Mouse (Mus musculus): ENCODE measurements around the gene Fam25c. TPM values are rescaled to one million over a fixed set of nuclear protein-coding genes. Genes with fewer than 3 reads are reported as not detected.
"Not testable (repeated sequence)": the region's sequence is repeated elsewhere in the genome, so short reads cannot be mapped to it uniquely, and the experiment has no call there.

Fam25c gene
- polyA plus RNA-seq, 1 experiment from 2014 or later, result not detected

- Histone ChIP-seq H3K4me2 (replicated peaks) (no peak overlapping the region), H3K27me3 (ENCODE audit: control insufficient read depth, insufficient read depth, low read length) (no peaks in the 10 kb centered on the region), H3K27ac (no peak overlapping the region), H3K4me3 (replicated peaks; ENCODE audit: low read length) (no peak overlapping the region), H3K9me3 (ENCODE audit: control insufficient read depth, low read length) (no peaks in the 10 kb centered on the region), H3K9ac (no peak overlapping the region), H3K36me3 (replicated peaks; ENCODE audit: control insufficient read depth, insufficient read depth) (no peaks in the 10 kb centered on the region), H3K4me1 (replicated peaks; ENCODE audit: control insufficient read depth, insufficient read depth, low read length) (peaks cover 5% of the 10 kb centered on the region; the same call in 1 of the 2 replicates)
- no peak for DNase-seq (ENCODE audit: low spot score)
- WGBS, result 73% methylated on average over 2 of the region's 2 CpGs
- ATAC-seq (ENCODE audit: low FRiP score), result no peak
Measured at GRCm38 (mm10) chr14:34371763-34372162, 16.5 kb upstream of the Fam25c start.

DNA sequence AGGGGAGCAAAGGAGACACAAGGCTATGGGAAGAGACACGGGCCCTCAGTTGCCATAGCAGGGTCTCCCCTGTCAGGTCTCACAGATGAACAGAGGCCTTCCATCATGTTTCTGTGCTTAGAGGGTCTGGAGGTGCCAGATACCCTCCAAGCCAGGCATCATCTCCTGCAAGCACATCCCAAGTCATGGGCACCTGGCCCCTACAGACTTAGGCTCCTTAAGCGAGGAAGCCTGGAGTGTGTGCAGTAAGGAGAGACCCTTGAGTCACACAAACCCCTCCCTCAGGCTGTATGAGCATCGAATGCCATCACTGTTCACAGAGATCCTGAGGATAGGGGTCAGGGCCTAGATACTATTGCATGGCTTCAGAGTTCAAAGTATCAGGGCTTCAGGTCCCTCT lies 15.7 kb upstream of the Fam25c start:
- Histone ChIP-seq H3K36me3 (replicated peaks; ENCODE audit: control insufficient read depth, insufficient read depth) (no peaks in the 10 kb centered on the region), H3K4me2 (replicated peaks) (no peak overlapping the region), H3K9ac (no peak overlapping the region), H3K27me3 (ENCODE audit: control insufficient read depth, insufficient read depth, low read length) (no peaks in the 10 kb centered on the region), H3K4me3 (replicated peaks; ENCODE audit: low read length) (no peak overlapping the region), H3K27ac (no peak overlapping the region), H3K4me1 (replicated peaks; ENCODE audit: control insufficient read depth, insufficient read depth, low read length) (peaks cover 5% of the 10 kb centered on the region; the same call in 1 of the 2 replicates), H3K9me3 (ENCODE audit: control insufficient read depth, low read length) (no peaks in the 10 kb centered on the region)
- DNase-seq (ENCODE audit: low spot score), result no peak
- ATAC-seq (ENCODE audit: low FRiP score), result no peak
- 88% methylated on average over 3 of the region's 3 CpGs for WGBS

- WGBS, result 63% methylated on average over 3 of the region's 3 CpGs
- no peak for ATAC-seq (ENCODE audit: low FRiP score)
- H3K4me1 ChIP-seq (replicated peaks; ENCODE audit: control insufficient read depth, insufficient read depth, low read length), result peaks cover 5% of the 10 kb centered on the region; the same call in 1 of the 2 replicates
Measured at GRCm38 (mm10) chr14:34370203-34370602, 15.0 kb upstream of the Fam25c start.

GRCm38 (mm10) chr14:34365147-34365507 lies 9.9 kb upstream of the Fam25c start:
- Histone ChIP-seq H3K27ac (no peak overlapping the region), H3K36me3 (replicated peaks; ENCODE audit: control insufficient read depth, insufficient read depth) (no peaks in the 10 kb centered on the region), H3K9me3 (ENCODE audit: control insufficient read depth, low read length) (no peaks in the 10 kb centered on the region), H3K9ac (no peak overlapping the region), H3K4me1 (replicated peaks; ENCODE audit: control insufficient read depth, insufficient read depth, low read length) (peaks cover 11% of the 10 kb centered on the region; the same call in 1 of the 2 replicates), H3K27me3 (ENCODE audit: control insufficient read depth, insufficient read depth, low read length) (peaks cover 4% of the 10 kb centered on the region; the same call in 1 of the 2 replicates), H3K4me3 (replicated peaks; ENCODE audit: low read length) (no peak overlapping the region), H3K4me2 (replicated peaks) (no peak overlapping the region)
- no peak for DNase-seq (ENCODE audit: low spot score)
- 88% methylated on average over 2 of the region's 2 CpGs for WGBS
- no peak for ATAC-seq (ENCODE audit: low FRiP score)

More at GRCm38 (mm10) chr14:34370203-34370602, 15.0 kb upstream of the Fam25c start:
- H3K27ac ChIP-seq, result no peak overlapping the region
- no peaks in the 10 kb centered on the region for H3K36me3 ChIP-seq (replicated peaks; ENCODE audit: control insufficient read depth, insufficient read depth)
- peak; percentile 20 for DNase-seq (ENCODE audit: low spot score)
- no peak overlapping the region for H3K9ac ChIP-seq
- no peak overlapping the region for H3K4me2 ChIP-seq (replicated peaks)
- no peak overlapping the region for H3K4me3 ChIP-seq (replicated peaks; ENCODE audit: low read length)
- H3K9me3 ChIP-seq (ENCODE audit: control insufficient read depth, low read length), result no peaks in the 10 kb centered on the region
- H3K27me3 ChIP-seq (ENCODE audit: control insufficient read depth, insufficient read depth, low read length), result no peaks in the 10 kb centered on the region

GRCm38 (mm10) chr14:34364254-34365146 lies 9.3 kb upstream of the Fam25c start:
- H3K4me2 ChIP-seq (replicated peaks), result peak overlapping the region; percentile 68
- not testable (repeated sequence) for H3K27me3 ChIP-seq (ENCODE audit: control insufficient read depth, insufficient read depth, low read length); DNase-seq (ENCODE audit: low spot score); H3K9me3 ChIP-seq (ENCODE audit: control insufficient read depth, low read length); H3K36me3 ChIP-seq (replicated peaks; ENCODE audit: control insufficient read depth, insufficient read depth); H3K27ac ChIP-seq; ATAC-seq (ENCODE audit: low FRiP score)
- peak overlapping the region; percentile 37 for H3K4me3 ChIP-seq (replicated peaks; ENCODE audit: low read length)
- peak overlapping the region; percentile 56 for H3K9ac ChIP-seq
- WGBS, result 73% methylated on average over 15 of the region's 15 CpGs
- H3K4me1 ChIP-seq (replicated peaks; ENCODE audit: control insufficient read depth, insufficient read depth, low read length), result peaks cover 11% of the 10 kb centered on the region; the same call in 1 of the 2 replicates

GRCm38 (mm10) chr14:34363490-34364253 lies 8.4 kb upstream of the Fam25c start:
- Histone ChIP-seq H3K36me3 (replicated peaks; ENCODE audit: control insufficient read depth, insufficient read depth) (no peaks in the 10 kb centered on the region), H3K27me3 (ENCODE audit: control insufficient read depth, insufficient read depth, low read length) (peaks cover 4% of the 10 kb centered on the region; the same call in 1 of the 2 replicates), H3K4me3 (replicated peaks; ENCODE audit: low read length) (peak overlapping the region; percentile 37), H3K4me1 (replicated peaks; ENCODE audit: control insufficient read depth, insufficient read depth, low read length) (peaks cover 11% of the 10 kb centered on the region; the same call in 1 of the 2 replicates), H3K9ac (peak overlapping the region; percentile 56), H3K4me2 (replicated peaks) (peak overlapping the region; percentile 68), H3K9me3 (ENCODE audit: control insufficient read depth, low read length) (no peaks in the 10 kb centered on the region), H3K27ac (peak overlapping the region; percentile 38; the same call in 1 of the 2 replicates)
- peak; percentile 72 for ATAC-seq (ENCODE audit: low FRiP score)
- peak; percentile 56 for DNase-seq (ENCODE audit: low spot score)
- WGBS, result 2% methylated on average over 32 of the region's 32 CpGs

- WGBS, result 32% methylated on average over 18 of the region's 18 CpGs
- ATAC-seq (ENCODE audit: low FRiP score) (peak; percentile 62), DNase-seq (ENCODE audit: low spot score) (peak; percentile 71)
- Histone ChIP-seq H3K9ac (peak overlapping the region; percentile 56; the same call in 1 of the 2 replicates), H3K4me3 (replicated peaks; ENCODE audit: low read length) (peak overlapping the region; percentile 37), H3K4me1 (replicated peaks; ENCODE audit: control insufficient read depth, insufficient read depth, low read length) (peaks cover 11% of the 10 kb centered on the region; the same call in 1 of the 2 replicates), H3K27ac (no peak overlapping the region), H3K9me3 (ENCODE audit: control insufficient read depth, low read length) (no peaks in the 10 kb centered on the region), H3K4me2 (replicated peaks) (peak overlapping the region; percentile 68), H3K36me3 (replicated peaks; ENCODE audit: control insufficient read depth, insufficient read depth) (no peaks in the 10 kb centered on the region), H3K27me3 (ENCODE audit: control insufficient read depth, insufficient read depth, low read length) (peaks cover 4% of the 10 kb centered on the region; the same call in 1 of the 2 replicates)
Measured at GRCm38 (mm10) chr14:34362726-34363445, 7.7 kb upstream of the Fam25c start.

DNA sequence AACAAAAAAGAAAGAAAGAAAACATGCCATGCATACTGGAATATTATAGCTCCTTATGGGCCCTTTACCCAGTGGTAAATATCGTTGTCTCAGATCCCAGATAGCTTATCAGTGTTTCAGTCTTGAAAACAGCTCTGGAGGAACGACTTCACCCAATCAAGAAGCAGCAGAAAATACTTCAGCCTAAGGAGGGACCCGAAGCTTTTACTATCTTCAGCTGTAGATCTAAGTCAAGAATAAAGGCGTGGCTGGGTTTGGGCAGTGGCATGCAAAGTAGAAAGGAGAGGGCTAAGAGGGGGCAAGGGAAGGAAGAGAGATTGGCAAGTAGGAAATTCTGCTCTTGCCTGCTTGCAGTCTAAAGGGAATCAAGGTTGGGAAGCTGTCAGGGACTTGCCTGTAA lies 6.9 kb upstream of the Fam25c start:
- DNase-seq (ENCODE audit: low spot score) (no peak), ATAC-seq (ENCODE audit: low FRiP score) (no peak)

More for the DNA sequence above, 6.9 kb upstream of the Fam25c start:
- Histone ChIP-seq H3K4me3 (replicated peaks; ENCODE audit: low read length) (no peak overlapping the region), H3K9ac (no peak overlapping the region), H3K27ac (no peak overlapping the region), H3K27me3 (ENCODE audit: control insufficient read depth, insufficient read depth, low read length) (peaks cover 4% of the 10 kb centered on the region; the same call in 1 of the 2 replicates), H3K36me3 (replicated peaks; ENCODE audit: control insufficient read depth, insufficient read depth) (no peaks in the 10 kb centered on the region), H3K4me2 (replicated peaks) (no peak overlapping the region), H3K4me1 (replicated peaks; ENCODE audit: control insufficient read depth, insufficient read depth, low read length) (peaks cover 11% of the 10 kb centered on the region; the same call in 1 of the 2 replicates), H3K9me3 (ENCODE audit: control insufficient read depth, low read length) (no peaks in the 10 kb centered on the region)
- 83% methylated on average over 4 of the region's 4 CpGs for WGBS

All from hindbrain, embryonic 14.5 days (tissue).